Mouse (Mus musculus) embryonic fibroblast, embryonic 13.5 days (primary cell): ENCODE data around the gene 1700017B05Rik.

Experiments used
- CTCF ChIP-seq: IDR thresholded peaks from 2 replicates; pipeline ENCODE4 v1.5.1; 2011; ENCODE audit warnings: mild to moderate bottlenecking, control low read depth, low read length, moderate library complexity, borderline replicate concordance; ENCODE audit not compliant: insufficient read depth
- POLR2A ChIP-seq: IDR thresholded peaks from 2 replicates; pipeline ENCODE4 v1.6.1; 2011; ENCODE audit warnings: low read depth, mild to moderate bottlenecking, control low read depth, low read length, moderate library complexity

GRCm38 (mm10) chr9:57271081-57271480 is 8.7 kb upstream of the 1700017B05Rik start:
- TF ChIP-seq CTCF = no peak
- TF ChIP-seq POLR2A = no peak
